Mouse (Mus musculus): ENCODE data around the gene Trpm7.

- TF ChIP-seq CTCF (IDR thresholded peaks at IDR 0.05; ENCODE audit: borderline replicate concordance, extremely low read depth, insufficient read depth, insufficient read length) (no peak), POLR2A (IDR thresholded peaks at IDR 0.05; ENCODE audit: borderline replicate concordance, extremely low read depth, insufficient read depth, insufficient read length, poor library complexity, severe bottlenecking) (no peak)
Observed at GRCm38 (mm10) chr2:126920358-126921060, 44.5 kb upstream of the Trpm7 start.

All from brain, embryonic 14.5 days (tissue).